Mouse (Mus musculus): ENCODE measurements around the gene Mtif3. TPM values are rescaled to one million over a fixed set of nuclear protein-coding genes. Genes with fewer than 3 reads are reported as not detected.

The Mtif3 gene
- total and polyA plus RNA-seq, 3 experiments: 15.2 to 26.7 (median 25.6) TPM

GRCm38 (mm10) chr5:146948041-146948507, 15.5 kb downstream of the Mtif3 start:
- H3K79me2 ChIP-seq (replicated peaks; ENCODE audit: control insufficient read depth, extremely low read depth, insufficient read depth, poor library complexity, severe bottlenecking): peaks cover 22% of the 10 kb centered on the region
- peaks cover 0 to 18% of the 10 kb centered on the region in 2 experiments; a peak in 2 of 4 replicates for H3K4me1 ChIP-seq (ENCODE audit: control insufficient read depth in 1 of 2, insufficient read depth in 2 of 2)
- TF ChIP-seq USF2 (conservative IDR thresholded peaks at IDR 0.05; ENCODE audit: low read depth, low read length) (no peak), ZNF384 (IDR thresholded peaks at IDR 0.05; ENCODE audit: low read depth, low read length) (peak; percentile 53), TBP (conservative IDR thresholded peaks at IDR 0.05; ENCODE audit: low read depth, low read length) (peak; percentile 69)
- H3K27ac ChIP-seq (ENCODE audit: insufficient read depth, low read depth): 0 out of 2 replicates have a peak overlapping the region, but pooled peaks have one; percentile 25
- peaks cover 22 to 29% of the 10 kb centered on the region in 2 experiments for H3K36me3 ChIP-seq (replicated peaks in 1 of 2; ENCODE audit: control insufficient read depth in 1 of 2, insufficient read depth in 1 of 2, low read length in 1 of 2)
- in situ Hi-C loops (cut with MboI; ENCODE audit: low pct_ligation_motif_present, low pct_unique_long_range_greater_than_20kb, low sequenced_read_pairs): loop anchor here (10.0 kb wide), 1 partner anchor 287 kb away; no protein-coding TSS in a partner anchor
- H3K27me3 ChIP-seq (replicated peaks): no peaks in the 10 kb centered on the region
- peaks cover 6% of the 10 kb centered on the region for H3K9me3 ChIP-seq (replicated peaks; ENCODE audit: low read length)
- H3K9ac ChIP-seq (ENCODE audit: insufficient read depth, low read depth): peak overlapping the region; percentile 75
- H3K4me2 ChIP-seq (ENCODE audit: insufficient read depth, low read depth, poor library complexity, severe bottlenecking): peak overlapping the region; percentile 90
- dilution Hi-C loops (cut with MboI; ENCODE audit: extremely low pct_ligation_motif_present, extremely low pct_unique_long_range_greater_than_20kb, low sequenced_read_pairs): no loop called here
- H3K4me3 ChIP-seq (replicated peaks in 1 of 3; ENCODE audit: low read depth in 2 of 3, low read length in 2 of 3, poor library complexity in 1 of 3): peak overlapping the region; percentile 50 to 90 (median 56)
- DNase-seq (ENCODE audit: extremely low read depth): no peak

GRCm38 (mm10) chr5:146947497-146947896, 16.1 kb downstream of the Mtif3 start:
- dilution Hi-C loops (cut with MboI; ENCODE audit: extremely low pct_ligation_motif_present, extremely low pct_unique_long_range_greater_than_20kb, low sequenced_read_pairs) (no loop called here), in situ Hi-C loops (cut with MboI; ENCODE audit: low pct_ligation_motif_present, low pct_unique_long_range_greater_than_20kb, low sequenced_read_pairs) (loop anchor here (10.0 kb wide), 1 partner anchor 287 kb away; no protein-coding TSS in a partner anchor)
- TF ChIP-seq ZNF384 (IDR thresholded peaks at IDR 0.05; ENCODE audit: low read depth, low read length) (peak; percentile 25; the same call in 1 of the 2 replicates), MAZ (IDR thresholded peaks at IDR 0.05; ENCODE audit: low read depth, low read length) (no peak)
- H3K4me2 ChIP-seq (ENCODE audit: insufficient read depth, low read depth, poor library complexity, severe bottlenecking): no peak overlapping the region
- H3K36me3 ChIP-seq (replicated peaks in 1 of 2; ENCODE audit: control insufficient read depth in 1 of 2, insufficient read depth in 1 of 2, low read length in 1 of 2): peaks cover 16 to 24% of the 10 kb centered on the region in 2 experiments
- H3K79me2 ChIP-seq (replicated peaks; ENCODE audit: control insufficient read depth, extremely low read depth, insufficient read depth, poor library complexity, severe bottlenecking): peaks cover 22% of the 10 kb centered on the region
- H3K9ac ChIP-seq (ENCODE audit: insufficient read depth, low read depth): no peak overlapping the region
- H3K4me1 ChIP-seq (ENCODE audit: control insufficient read depth in 1 of 2, insufficient read depth in 2 of 2): peaks cover 0 to 18% of the 10 kb centered on the region in 2 experiments; a peak in 2 of 4 replicates
- H3K27ac ChIP-seq (ENCODE audit: insufficient read depth, low read depth): no peak overlapping the region
- no peak overlapping the region for H3K4me3 ChIP-seq (replicated peaks in 1 of 3; ENCODE audit: low read depth in 2 of 3, low read length in 2 of 3, poor library complexity in 1 of 3)
- peaks cover 6% of the 10 kb centered on the region for H3K9me3 ChIP-seq (replicated peaks; ENCODE audit: low read length)
- H3K27me3 ChIP-seq (replicated peaks): no peaks in the 10 kb centered on the region
- DNase-seq (ENCODE audit: extremely low read depth): no peak

GRCm38 (mm10) chr5:146946682-146947081, 16.9 kb downstream of the Mtif3 start:
- Histone ChIP-seq H3K27ac (ENCODE audit: insufficient read depth, low read depth) (no peak overlapping the region), H3K9ac (ENCODE audit: insufficient read depth, low read depth) (no peak overlapping the region), H3K4me3 (replicated peaks in 1 of 3; ENCODE audit: low read depth in 2 of 3, low read length in 2 of 3, poor library complexity in 1 of 3) (no peak overlapping the region), H3K36me3 (replicated peaks in 1 of 2; ENCODE audit: control insufficient read depth in 1 of 2, insufficient read depth in 1 of 2, low read length in 1 of 2) (peaks cover 8 to 16% of the 10 kb centered on the region in 2 experiments), H3K4me1 (ENCODE audit: control insufficient read depth in 1 of 2, insufficient read depth in 2 of 2) (peaks cover 0 to 18% of the 10 kb centered on the region in 2 experiments; a peak in 2 of 4 replicates), H3K4me2 (ENCODE audit: insufficient read depth, low read depth, poor library complexity, severe bottlenecking) (no peak overlapping the region), H3K79me2 (replicated peaks; ENCODE audit: control insufficient read depth, extremely low read depth, insufficient read depth, poor library complexity, severe bottlenecking) (peaks cover 22% of the 10 kb centered on the region), H3K9me3 (replicated peaks; ENCODE audit: low read length) (peaks cover 6% of the 10 kb centered on the region), H3K27me3 (replicated peaks) (no peaks in the 10 kb centered on the region)
- TF ChIP-seq MAFK (IDR thresholded peaks at IDR 0.05; ENCODE audit: insufficient replicate concordance, low read length): no peak
- no peak for TF ChIP-seq E2F4 (IDR thresholded peaks at IDR 0.05; ENCODE audit: insufficient replicate concordance, low read depth, low read length)
- no peak for TF ChIP-seq MXI1 (IDR thresholded peaks at IDR 0.05; ENCODE audit: low read depth, low read length)
- no peak for TF ChIP-seq PAX5 (IDR thresholded peaks at IDR 0.05; ENCODE audit: low read length)
- no peak for TF ChIP-seq USF1 (IDR thresholded peaks at IDR 0.05; ENCODE audit: low read depth, low read length)
- TF ChIP-seq MYC (IDR thresholded peaks at IDR 0.05; ENCODE audit: low read depth, low read length): no peak
- no peak for TF ChIP-seq USF2 (conservative IDR thresholded peaks at IDR 0.05; ENCODE audit: low read depth, low read length)
- no peak for TF ChIP-seq IRF4 (IDR thresholded peaks at IDR 0.05; ENCODE audit: low read depth, low read length)
- no peak for TF ChIP-seq EP300 (IDR thresholded peaks at IDR 0.05; ENCODE audit: low read length)
- no peak for DNase-seq (ENCODE audit: extremely low read depth)
- in situ Hi-C loops (cut with MboI; ENCODE audit: low pct_ligation_motif_present, low pct_unique_long_range_greater_than_20kb, low sequenced_read_pairs): loop anchor here (10.0 kb wide), 1 partner anchor 288 kb away; no protein-coding TSS in a partner anchor
- dilution Hi-C loops (cut with MboI; ENCODE audit: extremely low pct_ligation_motif_present, extremely low pct_unique_long_range_greater_than_20kb, low sequenced_read_pairs): no loop called here
